Mouse (Mus musculus) NIH3T3 (cell line): ENCODE measurements around the gene Umodl1.
A peak's percentile ranks its signal among the peaks of the same experiment; 100 is the strongest.

ENCODE experiments used
- DNase-seq: peaks from one replicate; pipeline ENCODE4 v3.0.0-alpha.2; 2012; ENCODE audit warnings: low read depth

Umodl1 gene

GRCm38 (mm10) chr17:31037331-31037730, 82.9 kb downstream of the Umodl1 start:
- no peak for DNase-seq

- DNase-seq = no peak
Observed at GRCm38 (mm10) chr17:31038381-31038780, 83.9 kb downstream of the Umodl1 start.

GRCm38 (mm10) chr17:31039626-31040025, 85.2 kb downstream of the Umodl1 start:
- DNase-seq = peak; percentile 5

GRCm38 (mm10) chr17:31040421-31040820, 86.0 kb downstream of the Umodl1 start:
- DNase-seq = no peak

- no peak for DNase-seq
Observed at GRCm38 (mm10) chr17:31042751-31043150, 88.3 kb downstream of the Umodl1 start.

GRCm38 (mm10) chr17:31057151-31057890, 102.9 kb downstream of the Umodl1 start, which contains the start of gene Abcg1:
Abcg1 (plus strand) TSS chr17:31057675.
- no peak for DNase-seq

GRCm38 (mm10) chr17:31057891-31058744, 103.7 kb downstream of the Umodl1 start:
- DNase-seq = no peak

DNA sequence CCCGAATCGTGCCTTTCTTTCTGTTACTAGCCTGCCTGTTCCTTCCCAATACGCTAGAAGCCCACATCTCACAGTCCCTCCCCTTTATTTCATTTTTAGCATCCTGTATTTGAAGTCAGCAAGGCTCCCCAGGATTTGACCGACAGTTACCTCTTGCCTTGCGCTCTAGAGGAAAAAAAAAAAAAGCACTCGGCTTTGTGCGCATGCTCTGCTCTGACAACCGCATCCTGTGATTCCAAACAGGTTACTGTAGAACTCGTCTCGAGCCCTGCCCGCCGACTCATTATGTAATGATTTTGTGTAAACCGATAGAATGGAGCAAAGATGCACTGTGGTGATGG, 104.3 kb downstream of the Umodl1 start:
- no peak for DNase-seq

DNA sequence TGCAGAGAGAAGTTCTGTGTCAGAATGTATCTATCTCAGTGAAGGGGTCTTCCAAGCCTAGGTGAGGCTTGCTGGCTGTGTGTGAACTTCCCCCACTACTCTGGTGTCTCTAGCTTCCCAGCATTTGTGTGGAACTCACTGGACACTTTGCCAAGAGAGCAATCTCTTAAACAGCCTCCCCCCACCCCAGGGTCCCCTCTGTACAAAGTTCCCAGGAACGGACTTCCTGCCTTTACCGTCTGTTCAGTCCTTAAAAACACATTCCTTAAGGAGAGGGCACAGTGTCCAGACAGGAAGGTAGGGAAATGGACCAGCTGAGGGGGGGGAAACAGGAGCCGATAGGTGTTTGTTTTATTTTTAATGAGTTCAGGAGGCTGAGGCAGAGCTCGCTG, 105.8 kb downstream of the Umodl1 start:
- no peak for DNase-seq
